Mouse (Mus musculus) erythroblast, embryonic 14.5 days (primary cell): ENCODE data around the gene Hao2.

ENCODE experiments used
- GATA1 ChIP-seq: IDR thresholded peaks from 2 replicates; pipeline ENCODE4 v1.6.1; 2012; ENCODE audit warnings: low read length, inconsistent platforms, mixed read lengths
- TAL1 ChIP-seq: IDR thresholded peaks from 3 replicates; pipeline ENCODE4 v1.6.1; 2012; ENCODE audit warnings: low read length, inconsistent platforms, mixed read lengths

DNA sequence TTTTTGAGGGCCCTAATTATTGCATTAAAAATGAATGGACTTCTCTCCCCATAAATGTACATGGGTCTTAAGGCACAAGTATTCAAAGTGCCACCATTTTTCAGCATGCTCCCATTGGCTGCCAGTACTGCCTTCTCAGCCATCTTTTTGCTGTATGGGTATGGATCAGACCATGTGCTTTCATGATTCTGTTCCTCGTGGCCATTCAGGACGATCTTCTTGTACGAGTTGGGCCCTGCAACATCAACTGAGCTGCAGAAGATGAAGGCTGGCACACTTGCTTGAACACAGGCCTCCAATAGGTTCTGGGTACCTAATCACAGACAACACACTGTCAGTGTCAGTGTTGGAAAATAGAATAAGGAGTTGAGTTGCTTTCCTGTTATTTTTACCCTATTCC lies 40.0 kb downstream of the Hao2 start:
- no peak for TF ChIP-seq GATA1
- TF ChIP-seq TAL1, result no peak
